Mouse (Mus musculus): ENCODE measurements around the gene Ralgapa1. TPM values are rescaled to one million over a fixed set of nuclear protein-coding genes. Genes with fewer than 3 reads are reported as not detected.
A peak's percentile ranks its signal among the peaks of the same experiment; 100 is the strongest.
"Not testable (repeated sequence)": the region's sequence is repeated elsewhere in the genome, so short reads cannot be mapped to it uniquely, and the experiment has no call there.

Ralgapa1 gene
- total RNA-seq, 2 experiments from 2014 or later: 34.8 to 36.8 TPM

DNA sequence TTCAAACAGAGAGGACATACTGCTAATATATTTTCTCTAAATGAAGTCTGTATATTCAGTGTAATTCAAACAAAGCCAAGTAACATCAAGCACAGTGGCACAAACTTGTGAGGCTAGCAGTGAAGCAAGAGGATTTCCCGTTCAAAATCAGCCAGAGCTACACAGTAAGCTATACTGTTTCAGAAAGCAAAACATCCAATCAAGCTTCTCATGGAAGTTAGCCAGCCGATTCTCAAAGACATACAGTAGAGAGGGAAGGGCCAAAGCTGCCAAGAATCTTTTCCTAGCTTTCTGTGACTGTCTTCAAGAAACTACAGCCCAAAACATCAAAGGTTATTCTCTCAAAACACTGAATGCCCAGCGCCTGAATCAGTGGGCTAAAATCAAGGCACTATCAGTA, 15.9 kb downstream of the Ralgapa1 start:
- intact Hi-C loops (cut with DNase I): no loop called here
- DNase-seq: no peak

DNA sequence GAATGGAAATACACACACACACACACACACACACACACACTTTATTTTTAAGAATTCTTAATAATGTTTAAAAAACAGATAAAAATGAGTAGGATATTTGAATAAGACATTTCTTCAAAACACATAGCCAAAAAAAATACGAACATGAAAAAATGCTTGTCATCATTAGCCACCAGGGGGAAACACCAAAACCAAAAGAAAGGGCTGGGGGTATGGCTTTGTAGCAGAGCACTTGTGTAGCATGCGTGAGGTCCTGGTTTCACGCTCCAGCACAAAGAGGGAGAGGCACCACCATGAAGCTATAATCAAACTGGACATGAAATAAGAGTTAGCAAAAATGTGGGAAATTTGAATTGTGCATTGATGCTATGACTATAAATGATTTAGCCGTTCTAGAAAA, 19.8 kb downstream of the Ralgapa1 start:
- DNase-seq: no peak
- intact Hi-C loops (cut with DNase I): no loop called here

DNA sequence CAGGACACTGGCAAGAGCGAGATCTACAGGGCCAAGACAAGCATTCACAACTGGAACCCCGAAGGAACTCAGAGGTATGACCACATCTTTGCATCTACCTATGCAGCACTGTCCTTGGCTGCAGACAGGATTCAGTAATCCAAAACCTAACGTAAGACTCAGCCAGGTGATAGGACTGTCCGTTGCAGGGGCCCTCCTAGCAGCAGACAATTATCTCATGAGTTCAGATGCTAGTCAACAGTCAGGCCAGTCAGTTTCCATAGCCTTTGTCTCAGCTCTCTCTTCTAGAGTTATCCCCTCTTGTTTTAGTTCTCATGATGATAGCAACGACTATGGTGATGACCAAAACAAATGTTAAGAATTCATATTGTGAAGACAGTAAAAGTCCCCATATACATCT, 20.8 kb downstream of the Ralgapa1 start:
- intact Hi-C loops (cut with DNase I): no loop called here
- no peak for DNase-seq

DNA sequence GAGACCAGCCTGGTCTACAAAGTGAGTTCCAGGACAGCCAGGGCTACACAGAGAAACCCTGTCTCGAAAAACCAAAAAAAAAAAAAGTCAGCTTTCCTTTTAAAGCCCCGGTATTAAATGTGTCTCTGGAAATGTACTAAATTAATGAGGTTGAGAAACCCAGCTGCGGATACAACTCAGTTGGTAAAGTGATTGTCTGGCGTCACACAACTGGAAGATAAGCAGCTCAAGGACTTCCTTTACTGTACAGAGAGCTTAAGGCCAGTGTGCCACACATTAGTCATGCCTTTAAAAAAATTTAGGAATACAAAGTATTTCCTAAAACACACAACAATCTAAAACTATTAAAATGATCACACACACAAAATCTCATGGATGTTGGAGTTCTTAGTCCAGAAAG, 22.2 kb downstream of the Ralgapa1 start:
- intact Hi-C loops (cut with DNase I): no loop called here
- no peak for DNase-seq

DNA sequence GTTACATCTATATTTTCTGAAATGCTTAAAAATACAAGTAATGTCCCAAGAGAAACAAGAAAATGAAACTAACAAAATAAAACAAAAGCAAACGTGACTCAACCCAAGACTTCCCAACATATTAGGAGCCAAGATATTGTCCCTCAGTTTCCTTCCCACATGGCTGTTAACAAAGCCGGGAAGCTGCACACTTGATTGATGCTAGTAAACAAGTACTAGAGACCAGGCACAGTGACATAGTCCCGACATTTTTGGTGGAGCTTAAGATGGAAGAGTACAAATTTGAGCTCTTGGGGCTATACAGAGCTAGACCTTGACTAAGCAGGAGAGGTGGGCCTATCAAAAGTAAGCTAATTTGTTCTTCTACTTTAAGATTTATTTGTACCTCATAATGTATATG, 23.9 kb downstream of the Ralgapa1 start:
- intact Hi-C loops (cut with DNase I): no loop called here
- no peak for DNase-seq

DNA sequence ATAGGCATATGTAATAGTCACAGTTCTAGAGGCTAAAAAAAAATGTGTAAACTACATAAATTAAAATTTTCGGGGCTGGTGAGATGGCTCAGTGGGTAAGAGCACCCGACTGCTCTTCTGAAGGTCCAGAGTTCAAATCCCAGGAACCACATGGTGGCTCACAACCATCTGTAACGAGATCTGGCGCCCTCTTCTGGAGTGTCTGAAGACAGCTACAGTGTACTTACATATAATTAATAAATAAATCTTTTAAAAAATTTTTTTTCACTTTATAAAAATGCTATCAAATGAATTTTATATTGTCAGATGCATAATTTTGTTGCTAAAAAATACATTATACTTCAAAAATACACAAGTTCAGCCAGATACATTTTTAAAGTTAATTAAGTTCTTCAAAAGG, 26.5 kb downstream of the Ralgapa1 start:
- DNase-seq; intact Hi-C loops (cut with DNase I): not testable (repeated sequence)

DNA sequence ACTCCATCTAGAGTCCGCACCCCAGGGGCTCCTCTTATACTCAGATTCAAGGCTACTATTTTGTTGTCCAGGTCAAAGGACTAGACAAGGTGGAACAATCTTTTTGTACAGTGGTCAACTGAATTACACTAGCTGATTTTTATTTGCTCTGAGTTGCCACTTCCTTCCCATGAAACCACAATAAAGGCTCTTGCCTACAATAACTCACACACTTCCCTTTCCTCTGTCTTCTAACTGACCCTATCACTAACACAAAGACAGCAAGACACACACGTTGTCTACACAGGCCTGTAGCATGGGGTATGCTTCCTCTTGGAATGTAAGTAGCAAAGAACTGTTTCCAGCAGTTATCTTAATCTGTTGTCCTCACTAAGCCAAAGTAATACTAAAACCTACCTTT, 35.7 kb downstream of the Ralgapa1 start:
- intact Hi-C loops (cut with DNase I): no loop called here
- no peak for DNase-seq

DNA sequence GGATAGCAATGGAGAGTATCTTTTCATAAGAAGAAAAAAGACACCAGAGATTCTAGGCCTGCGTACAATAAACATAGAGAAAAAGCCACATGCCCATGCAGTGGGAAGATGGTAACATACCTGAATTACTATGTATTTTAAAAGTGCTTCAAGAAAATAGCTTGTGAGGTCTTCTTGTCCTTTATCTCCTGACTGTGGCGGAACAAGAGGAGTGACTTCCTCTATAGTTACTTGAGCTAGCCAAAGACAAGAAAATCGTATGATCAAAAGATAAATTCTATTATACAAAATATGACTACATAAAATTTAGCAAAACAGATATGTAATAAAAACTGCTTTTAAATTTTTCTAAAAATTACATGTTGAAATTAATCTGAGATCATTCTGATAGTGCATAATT, 38.3 kb downstream of the Ralgapa1 start:
- intact Hi-C loops (cut with DNase I): no loop called here
- no peak for DNase-seq

DNA sequence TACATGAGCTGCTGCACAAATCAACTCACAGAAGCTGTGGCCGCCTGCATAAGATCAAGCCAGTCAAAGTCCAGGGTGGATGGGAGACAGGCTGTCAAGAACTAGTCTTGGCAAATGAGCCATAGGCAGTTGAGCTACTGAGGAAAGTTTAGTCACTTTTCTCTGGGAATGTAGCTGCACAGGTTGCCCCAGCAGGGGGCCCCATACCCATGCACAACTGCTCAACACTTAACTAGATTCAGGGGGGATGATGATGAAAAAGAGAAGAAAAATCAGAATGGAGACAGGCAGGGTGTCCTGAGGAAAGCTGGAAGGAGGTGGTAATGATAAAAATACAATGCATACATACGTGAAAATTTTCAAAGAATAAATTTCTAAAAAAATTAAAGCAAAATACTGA, 42.7 kb downstream of the Ralgapa1 start:
- DNase-seq: peak; percentile 15 to 23
- intact Hi-C loops (cut with DNase I): loop anchor here (1.0 kb wide), 1 partner anchor 53 kb away; no protein-coding TSS in a partner anchor

DNA sequence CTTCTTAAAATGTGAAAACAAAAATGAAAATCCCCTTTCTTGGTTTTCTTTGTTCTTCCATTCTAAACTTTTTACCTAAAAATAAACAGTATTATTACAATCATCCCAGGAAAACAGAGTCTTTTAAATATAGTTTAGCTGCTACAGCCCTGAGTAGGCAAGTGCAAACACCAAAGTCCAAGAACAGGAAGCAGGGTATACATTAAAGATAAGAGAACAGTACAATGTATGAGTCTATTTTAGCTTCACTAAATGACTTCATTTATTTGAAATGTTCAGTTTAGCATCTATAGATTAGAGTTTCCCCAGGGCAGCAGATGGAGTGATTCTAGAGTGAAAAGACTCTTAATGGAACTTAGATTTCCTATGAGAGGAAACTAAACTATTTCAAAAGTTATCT, 43.6 kb downstream of the Ralgapa1 start:
- no peak for DNase-seq
- intact Hi-C loops (cut with DNase I): no loop called here

DNA sequence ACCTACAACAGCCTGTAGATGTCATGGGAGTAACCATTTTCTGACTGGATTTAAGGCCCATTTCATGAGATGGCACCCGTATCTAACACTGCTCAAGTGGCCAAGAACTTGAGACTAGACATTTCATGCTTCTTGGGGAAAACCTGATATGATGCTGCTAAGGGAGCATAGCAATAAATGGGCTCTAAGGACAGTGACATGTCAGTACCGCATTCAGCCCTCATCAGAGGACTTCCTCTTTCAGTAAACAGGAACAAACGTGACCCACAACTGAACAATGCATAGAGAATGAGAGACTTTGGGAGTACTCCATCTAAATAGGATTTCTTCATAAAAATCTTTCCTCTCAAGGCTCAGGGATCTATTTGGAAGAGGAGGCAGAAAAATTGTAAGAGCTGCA, 46.7 kb downstream of the Ralgapa1 start:
- intact Hi-C loops (cut with DNase I): no loop called here
- DNase-seq: no peak

DNA sequence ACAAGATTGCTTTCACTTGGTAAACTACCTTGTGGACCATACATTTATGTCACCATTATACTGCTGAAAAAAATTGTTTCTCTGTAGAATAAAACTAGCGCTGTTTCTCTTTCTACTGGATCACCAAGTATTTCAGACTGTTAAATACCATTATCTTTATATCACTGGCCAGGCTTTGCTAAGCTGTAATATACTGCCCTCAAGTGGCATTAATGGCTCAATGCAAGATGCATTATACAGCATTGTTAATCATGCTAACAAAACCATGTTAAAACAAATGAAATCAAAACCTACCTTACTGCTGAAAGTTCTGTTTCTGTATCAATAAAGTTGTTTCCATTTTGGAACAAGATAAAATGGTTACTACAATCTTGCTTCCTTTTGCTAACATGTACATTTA, 100.6 kb downstream of the Ralgapa1 start:
- DNase-seq: no peak

DNA sequence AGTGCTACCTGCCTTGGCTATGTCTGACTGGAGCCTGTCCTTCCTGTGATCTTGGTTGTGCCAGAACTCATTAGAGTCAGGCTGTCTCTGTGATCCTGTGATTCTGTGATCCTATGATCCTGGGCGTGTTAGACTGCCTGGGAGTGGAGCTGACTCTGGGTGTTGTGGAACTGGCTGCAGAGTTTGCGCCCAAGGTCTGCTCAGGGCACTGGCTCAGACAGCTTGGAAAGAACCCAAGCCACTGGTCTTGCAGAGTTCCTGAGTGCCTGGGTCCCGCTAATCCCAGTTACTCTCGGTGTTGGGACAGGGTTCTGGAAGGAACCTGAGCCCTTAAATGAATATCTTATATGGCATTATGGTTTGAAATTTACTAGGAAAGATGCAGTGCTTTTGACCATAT, 115.1 kb downstream of the Ralgapa1 start:
- intact Hi-C loops (cut with DNase I): no loop called here
- DNase-seq: no peak

More for the DNA sequence above, 100.6 kb downstream of the Ralgapa1 start:
- intact Hi-C loops (cut with DNase I): no loop called here

DNA sequence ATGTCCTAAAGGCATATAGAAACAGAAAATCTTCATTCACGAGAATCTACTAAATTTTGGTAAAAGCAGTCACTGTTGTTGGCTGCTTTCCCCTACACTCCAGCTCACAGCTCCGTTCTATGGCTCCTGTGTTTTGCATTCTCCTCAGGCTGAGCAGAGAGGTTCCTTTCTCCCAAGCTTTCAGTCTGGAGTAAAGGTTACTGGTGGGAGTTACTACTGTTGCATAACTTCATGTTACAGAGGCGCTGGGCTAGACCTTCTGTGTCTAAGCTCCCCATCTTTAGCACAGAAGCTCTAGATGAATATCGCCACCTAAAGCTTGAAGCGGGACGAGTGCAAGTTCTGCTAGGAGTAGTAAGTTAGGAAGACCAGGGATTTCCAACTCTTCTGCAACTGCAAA, 154.3 kb downstream of the Ralgapa1 start:
- no peak for DNase-seq
- intact Hi-C loops (cut with DNase I): no loop called here

DNA sequence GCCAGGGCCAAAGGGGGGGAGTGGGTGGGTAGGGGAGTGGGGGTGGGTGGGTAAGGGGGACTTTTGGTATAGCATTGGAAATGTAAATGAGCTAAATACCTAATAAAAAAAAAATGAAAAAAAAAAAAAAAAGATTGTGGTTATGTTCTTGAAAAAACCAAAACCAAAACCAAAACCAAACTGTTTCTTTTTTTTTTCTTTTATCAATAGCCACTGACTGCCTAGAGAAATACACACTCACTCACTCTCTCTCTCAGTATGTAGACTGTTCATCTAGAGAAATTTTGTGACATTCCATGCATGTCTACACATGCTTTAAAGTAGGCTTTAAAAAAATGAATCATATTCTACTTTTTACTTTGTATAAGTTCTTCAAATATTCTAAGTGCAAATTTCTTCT, 157.8 kb downstream of the Ralgapa1 start:
- intact Hi-C loops (cut with DNase I): not testable (repeated sequence)

DNA sequence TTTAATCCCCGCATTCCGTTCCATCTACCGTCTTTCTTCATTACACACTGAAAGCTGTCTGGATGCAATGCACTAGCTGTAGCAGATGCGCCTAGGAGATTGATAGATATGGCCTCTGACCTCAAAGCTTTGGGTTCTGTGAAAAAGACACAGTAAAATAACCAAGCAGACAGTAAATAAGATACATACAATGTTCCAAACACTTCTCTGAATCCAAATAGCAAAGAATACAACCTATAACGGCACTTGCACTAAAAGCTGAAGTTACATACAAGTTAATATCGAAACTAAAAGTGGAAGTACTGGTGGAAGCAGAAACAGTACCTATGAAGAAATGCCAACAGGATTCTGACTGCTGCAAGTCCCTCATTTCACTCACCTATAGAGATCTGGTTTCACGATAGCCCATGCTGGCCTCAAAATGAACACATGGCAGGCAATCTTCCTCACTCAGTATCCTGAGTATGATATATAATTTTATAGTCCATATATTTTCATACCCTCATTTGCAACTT, 172.9 kb downstream of the Ralgapa1 start:
- DNase-seq: no peak
- intact Hi-C loops (cut with DNase I): no loop called here

More for the DNA sequence above, 157.8 kb downstream of the Ralgapa1 start:
- DNase-seq: not testable (repeated sequence)

DNA sequence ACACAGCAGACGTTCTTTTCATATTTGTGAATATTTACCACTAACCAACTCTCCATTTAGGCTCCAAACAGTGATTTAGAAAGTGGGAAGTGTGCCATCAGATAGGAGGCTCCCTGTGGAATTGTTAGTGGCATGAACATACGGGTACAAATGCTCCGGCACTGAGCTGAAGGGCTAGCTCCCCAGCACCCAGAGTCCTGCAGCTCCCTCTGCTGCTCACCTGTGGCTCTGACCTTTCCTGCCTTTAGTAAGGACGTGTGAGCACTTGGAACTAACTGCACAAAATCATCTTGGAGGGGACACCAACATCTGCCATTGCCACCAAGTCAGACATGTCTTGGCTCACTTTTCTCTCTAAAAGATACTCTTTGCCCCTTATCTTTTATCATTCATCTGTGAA, 194.3 kb downstream of the Ralgapa1 start:
- intact Hi-C loops (cut with DNase I): no loop called here
- DNase-seq: no peak

DNA sequence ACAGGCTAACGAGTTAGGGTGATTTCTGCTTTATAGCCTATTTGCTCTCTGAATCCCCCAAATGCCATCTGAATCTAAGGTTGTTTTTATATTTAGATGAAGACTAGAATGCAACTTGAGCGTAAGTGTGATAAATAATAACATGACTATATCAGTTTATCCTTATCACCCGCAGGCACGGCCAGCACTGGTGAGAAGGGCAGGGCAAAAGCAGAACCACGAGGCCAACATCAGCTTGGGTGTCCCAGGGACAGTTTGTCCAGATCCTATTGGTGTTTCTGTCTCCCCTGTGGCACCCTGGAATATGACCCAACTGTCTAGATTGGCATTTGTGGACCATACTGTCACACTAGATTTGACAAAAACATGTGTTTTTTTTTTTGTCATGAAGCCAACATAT, 197.7 kb downstream of the Ralgapa1 start:
- intact Hi-C loops (cut with DNase I): no loop called here
- no peak for DNase-seq

DNA sequence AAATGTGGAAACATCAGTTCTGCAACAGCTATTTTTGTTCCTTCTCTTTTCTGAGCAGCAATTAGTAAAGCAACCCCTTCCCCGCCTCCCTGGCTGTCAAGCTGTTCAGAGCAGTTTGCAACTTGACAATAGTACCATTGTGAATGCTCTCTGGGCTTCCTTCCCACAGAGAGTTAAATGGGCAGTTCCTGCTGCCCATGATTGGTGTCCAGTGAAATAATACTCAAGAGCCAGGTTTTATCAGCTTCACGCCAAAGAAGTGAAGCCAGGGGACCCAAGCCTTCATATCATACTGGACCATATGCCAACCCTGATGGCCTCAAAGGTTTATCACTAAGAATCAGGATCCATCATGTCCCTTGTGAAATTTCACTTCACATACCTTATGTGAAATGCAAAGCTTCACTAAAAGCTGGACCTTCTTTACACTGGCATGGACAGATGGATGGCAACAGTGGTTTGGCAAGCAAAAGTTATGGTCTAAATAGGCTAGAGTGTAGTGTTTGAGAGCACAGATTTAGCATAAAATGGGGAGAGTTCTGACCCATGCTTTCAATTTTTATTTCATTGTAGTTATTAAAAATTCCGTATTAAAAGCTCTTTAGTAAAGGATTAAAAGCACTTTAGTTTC, 198.2 kb downstream of the Ralgapa1 start:
- intact Hi-C loops (cut with DNase I): no loop called here
- DNase-seq: no peak

DNA sequence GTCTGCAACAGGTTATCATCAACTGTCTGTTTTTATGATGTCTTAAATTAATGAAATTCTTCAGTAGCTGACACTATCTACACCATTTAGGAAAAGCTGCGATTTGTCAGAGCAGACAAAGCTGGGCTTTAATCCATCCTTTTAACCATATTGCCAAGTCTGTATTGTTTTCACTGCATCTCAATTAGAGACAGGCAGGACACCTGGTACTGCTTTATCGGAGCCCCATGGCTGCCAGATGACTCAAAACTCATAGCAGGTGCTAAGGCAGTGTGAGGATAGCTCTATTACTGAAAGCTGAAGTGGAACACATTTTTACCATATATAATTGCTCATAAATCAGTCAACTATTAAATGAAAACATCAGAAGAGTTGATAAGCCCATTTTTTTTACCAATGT, 200.6 kb downstream of the Ralgapa1 start:
- intact Hi-C loops (cut with DNase I): no loop called here
- no peak for DNase-seq

DNA sequence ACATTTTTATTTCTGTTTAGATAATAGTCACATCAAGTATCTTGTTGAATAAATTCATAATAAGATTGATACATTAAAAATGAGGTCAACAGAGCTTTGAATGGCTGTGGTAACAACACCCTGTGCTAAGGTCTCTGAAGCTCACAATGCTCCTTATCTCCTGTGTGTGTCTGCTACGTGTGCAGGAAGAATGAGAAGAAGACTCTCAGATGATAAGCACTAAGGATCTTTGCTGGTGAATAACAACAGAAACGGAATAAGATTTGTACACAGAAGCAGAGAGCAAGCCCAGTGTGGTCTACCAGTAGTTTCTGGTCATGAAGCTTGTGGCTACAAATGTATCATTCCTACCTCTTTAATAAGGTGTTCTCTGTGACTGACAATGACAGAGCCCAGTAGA, 210.2 kb downstream of the Ralgapa1 start:
- no peak for DNase-seq
- intact Hi-C loops (cut with DNase I): no loop called here

DNA sequence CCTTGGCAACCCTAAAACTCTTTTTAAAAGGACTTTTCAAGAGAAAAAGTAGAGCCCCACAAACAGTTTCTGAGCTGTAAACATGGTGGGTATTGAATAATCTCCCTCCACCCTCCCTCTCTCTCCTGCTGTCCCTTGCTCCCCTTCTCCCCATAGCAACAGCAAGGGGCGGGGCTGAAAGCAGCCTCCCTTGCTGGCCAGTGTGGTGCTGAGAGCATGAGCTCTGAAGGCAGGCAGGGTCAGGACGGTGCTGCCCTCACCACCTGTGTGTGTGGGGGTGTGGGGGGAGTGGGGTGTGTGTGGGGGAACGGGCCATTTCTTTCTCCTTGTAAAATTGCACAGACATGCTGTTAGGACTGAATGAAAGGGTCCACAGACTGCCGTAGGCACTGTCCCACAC, 213.1 kb downstream of the Ralgapa1 start:
- intact Hi-C loops (cut with DNase I): no loop called here
- no peak for DNase-seq

DNA sequence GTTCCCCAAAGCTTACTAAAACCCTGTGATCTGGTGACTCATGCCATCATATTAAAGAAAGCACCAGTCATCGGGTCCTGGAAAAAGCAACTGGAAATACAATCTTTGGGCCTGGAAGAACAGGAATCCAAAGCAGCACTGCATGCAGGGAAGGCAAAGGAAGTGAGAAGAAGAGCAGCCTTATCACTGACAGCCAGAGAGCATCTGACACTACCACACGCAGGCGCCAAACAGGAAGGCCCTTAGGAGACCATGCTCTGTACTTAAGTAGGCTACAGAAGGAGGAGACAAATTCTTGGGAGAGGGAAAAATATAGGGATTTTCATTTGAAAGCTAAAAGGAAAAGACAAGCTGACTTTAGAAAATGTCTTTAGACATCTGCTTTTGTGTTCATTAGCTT, 216.6 kb downstream of the Ralgapa1 start:
- intact Hi-C loops (cut with DNase I): no loop called here
- no peak for DNase-seq
